17 mouse cellular contexts compared by ENCODE assay signal in genomic region chr8:125926636-125927035, GRCm38 (mm10). TPM values are rescaled to one million over a fixed set of nuclear protein-coding genes. Genes with fewer than 3 reads are reported as not detected.
"Had no signal": no experiment of that assay in that cellular context is flagged by ENCODE, and none has a peak within 500 bp of the region (broad histone marks: within the 10 kb centered on the region; RNA-seq: fewer than 3 reads in every experiment).

No protein-coding gene starts in this region.

- H3K4me2 ChIP-seq: neural tube, embryonic 13.5 days; neural tube, embryonic 15.5 days; stomach, embryonic 15.5 days had no signal

- H3K9me3 ChIP-seq: neural tube, embryonic 13.5 days; neural tube, embryonic 15.5 days; stomach, embryonic 15.5 days had no signal

- H3K27ac ChIP-seq: neural tube, embryonic 13.5 days; neural tube, embryonic 15.5 days; stomach, embryonic 15.5 days; stomach, postnatal 0 days had no signal

- H3K27me3 ChIP-seq: neural tube, embryonic 13.5 days; stomach, embryonic 15.5 days had no signal

- H3K36me3 ChIP-seq: neural tube, embryonic 13.5 days; neural tube, embryonic 15.5 days; stomach, embryonic 15.5 days had no signal

- H3K4me1 ChIP-seq: neural tube, embryonic 13.5 days; neural tube, embryonic 15.5 days; stomach, embryonic 15.5 days had no signal

- H3K9ac ChIP-seq: neural tube, embryonic 13.5 days; neural tube, embryonic 15.5 days; stomach, embryonic 15.5 days had no signal

- H3K4me3 ChIP-seq: neural tube, embryonic 13.5 days; neural tube, embryonic 15.5 days; stomach, embryonic 15.5 days had no signal

- DNase-seq: retina, postnatal 1 day; right cerebral cortex, adult 18-20 months; right cerebral cortex, postnatal 14 days; right cerebral cortex, postnatal 25 days; right cerebral cortex, postnatal 4 days; spleen, adult 18-20 months; thymus, adult 18-20 months; thymus, adult 2 months; thymus, postnatal 14 days; thymus, postnatal 25 days; thymus, postnatal 36 days; thymus, postnatal 4 days had no signal

RNA-seq across cellular contexts. Expression of gene Map3k21, which starts 16.4 kb away (rescaled TPM):
- polyA plus RNA-seq: thymus, postnatal 0 days had no signal
